Mouse (Mus musculus) neural tube, embryonic 15.5 days (tissue): ENCODE measurements around the gene Aak1. TPM values are rescaled to one million over a fixed set of nuclear protein-coding genes. Genes with fewer than 3 reads are reported as not detected.
"Not testable (repeated sequence)": the region's sequence is repeated elsewhere in the genome, so short reads cannot be mapped to it uniquely, and the experiment has no call there.

Experiments
- ATAC-seq: fragments of 200-750 bp; cut with Nextera tagmentation; 2 replicates; pipeline ENCODE4 v1.8.0; 2017; ENCODE audit warnings: mild to moderate bottlenecking, moderate TSS enrichment, moderate library complexity; ENCODE audit not compliant: low FRiP score
- H3K27ac ChIP-seq: fragments of 300-500 bp; sonication (generic); replicated peaks from 2 replicates; pipeline ENCODE4 v1.5.1; 2015; ENCODE audit warnings: mild to moderate bottlenecking, inconsistent platforms
- H3K27me3 ChIP-seq: fragments of 300-500 bp; sonication (generic); replicated peaks from 2 replicates; pipeline ENCODE4 v1.6.1; 2015; ENCODE audit warnings: inconsistent platforms
- H3K36me3 ChIP-seq: fragments of 300-500 bp; sonication (generic); 2 replicates; pipeline ENCODE4 v1.6.1; 2015; ENCODE audit warnings: inconsistent platforms
- H3K4me1 ChIP-seq: fragments of 300-500 bp; sonication (generic); 2 replicates; pipeline ENCODE4 v1.6.1; 2015; ENCODE audit warnings: inconsistent platforms
- H3K4me2 ChIP-seq: fragments of 300-500 bp; sonication (generic); 2 replicates; pipeline ENCODE4 v1.6.1; 2015; ENCODE audit warnings: inconsistent platforms, mild to moderate bottlenecking, moderate library complexity
- H3K4me3 ChIP-seq: fragments of 300-500 bp; sonication (generic); replicated peaks from 2 replicates; pipeline ENCODE4 v1.5.1; 2015; ENCODE audit warnings: mild to moderate bottlenecking, inconsistent platforms
- H3K9ac ChIP-seq: fragments of 300-500 bp; sonication (generic); replicated peaks from 2 replicates; pipeline ENCODE4 v1.6.1; 2015; ENCODE audit warnings: mild to moderate bottlenecking, inconsistent platforms
- H3K9me3 ChIP-seq: fragments of 300-500 bp; sonication (generic); replicated peaks from 2 replicates; pipeline ENCODE4 v1.6.1; 2016; ENCODE audit warnings: inconsistent platforms
- WGBS: fragments of 180-500 bp; shearing (Covaris S2); methylation state at CpG from one replicate; pipeline ENCODE4 v1.1.7; 2015; ENCODE audit warnings: mixed read lengths; 5-methylcytosine and 5-hydroxymethylcytosine counted together
- polyA plus RNA-seq: library from polyadenylated mRNA; unstranded; fragments of >200 nt; fragmentation: Nextera tagmentation; extraction: Ambion mirVana; gene quantifications from 2 replicates; pipeline ENCODE4 v1.2.1, GENCODE M21; 2015

Gene Aak1
- polyA plus RNA-seq, 1 experiment from 2014 or later = 40.2 TPM

DNA sequence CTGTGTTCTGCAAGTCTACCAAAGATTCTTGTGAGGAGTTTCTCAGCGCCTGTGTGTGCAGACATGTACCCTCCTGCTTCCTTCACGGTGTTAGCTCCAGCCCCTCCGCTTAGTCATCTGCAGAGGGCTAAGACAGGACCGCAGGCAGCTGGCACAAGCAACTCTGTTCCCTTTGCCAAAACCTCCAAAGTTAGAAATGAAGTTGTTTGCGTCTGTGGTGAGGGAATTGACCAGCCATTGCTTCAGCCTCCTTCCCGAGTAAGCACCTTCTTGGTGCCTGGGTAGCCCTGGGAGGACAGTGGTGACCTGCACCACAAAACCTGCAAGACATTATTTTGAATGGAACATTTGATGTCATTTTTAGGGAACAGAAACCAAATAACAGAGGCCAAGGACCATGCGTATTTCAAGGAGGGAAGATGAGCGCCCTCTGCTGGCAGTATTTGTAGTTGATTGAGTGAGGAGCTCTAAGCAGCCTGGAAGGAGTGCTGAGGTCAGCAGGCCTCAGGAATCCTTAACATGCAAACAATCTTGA is 153.3 kb downstream of the Aak1 start:
- Histone ChIP-seq H3K27ac (0 out of 2 replicates have a peak overlapping the region, but pooled peaks have one; percentile 23), H3K27me3 (no peaks in the 10 kb centered on the region), H3K4me3 (no peak overlapping the region), H3K36me3 (peaks cover 6% of the 10 kb centered on the region; the same call in 1 of the 2 replicates), H3K4me1 (no peaks in the 10 kb centered on the region; the same call in 1 of the 2 replicates), H3K9me3 (no peaks in the 10 kb centered on the region), H3K9ac (no peak overlapping the region), H3K4me2 (no peak overlapping the region)
- ATAC-seq = no peak
- 51% methylated on average over 8 of the region's 8 CpGs for WGBS

DNA sequence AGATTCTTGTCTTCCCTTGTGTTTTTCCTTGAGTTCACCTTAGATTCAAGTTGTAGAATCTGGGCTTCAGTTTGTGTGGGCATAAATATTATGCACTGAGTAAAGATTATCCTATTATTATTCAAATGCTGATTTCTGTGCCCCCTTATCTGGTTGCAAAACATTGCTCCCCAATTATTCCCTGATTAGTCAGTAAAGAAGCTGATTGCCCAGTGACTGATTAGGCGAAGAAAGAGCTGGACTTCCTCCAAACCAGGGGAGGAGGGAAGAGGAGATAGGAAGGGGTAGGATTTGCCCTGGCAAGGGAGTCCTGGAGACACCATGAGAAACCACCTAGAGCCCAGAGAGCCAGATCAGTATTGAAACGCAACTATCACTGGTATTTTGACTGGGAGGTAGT is 154.8 kb downstream of the Aak1 start:
- no peak for ATAC-seq
- no peaks in the 10 kb centered on the region for H3K27me3 ChIP-seq
- no peaks in the 10 kb centered on the region for H3K9me3 ChIP-seq
- H3K27ac ChIP-seq = no peak overlapping the region
- 73% methylated on average over 2 of the region's 2 CpGs for WGBS
- no peaks in the 10 kb centered on the region for H3K36me3 ChIP-seq
- H3K4me1 ChIP-seq = peaks cover 2% of the 10 kb centered on the region
- no peak overlapping the region for H3K4me3 ChIP-seq
- H3K4me2 ChIP-seq = no peak overlapping the region
- no peak overlapping the region for H3K9ac ChIP-seq

- no peak overlapping the region for H3K4me3 ChIP-seq
- no peaks in the 10 kb centered on the region for H3K36me3 ChIP-seq
- no peak overlapping the region for H3K27ac ChIP-seq
- no peak overlapping the region for H3K9ac ChIP-seq
- ATAC-seq = no peak
- peaks cover 11% of the 10 kb centered on the region for H3K4me1 ChIP-seq
- no peaks in the 10 kb centered on the region for H3K9me3 ChIP-seq
- no peaks in the 10 kb centered on the region for H3K27me3 ChIP-seq
- H3K4me2 ChIP-seq = no peak overlapping the region
Observed at GRCm38 (mm10) chr6:87005577-87005976, 156.3 kb downstream of the Aak1 start.

- WGBS = 79% methylated on average over 6 of the region's 6 CpGs
- no peaks in the 10 kb centered on the region for H3K36me3 ChIP-seq
- no peaks in the 10 kb centered on the region for H3K9me3 ChIP-seq
- no peaks in the 10 kb centered on the region for H3K27me3 ChIP-seq
- peak within 1 kb of the TSS; percentile 62 for H3K4me2 ChIP-seq
- H3K4me1 ChIP-seq = peaks cover 25% of the 10 kb centered on the region
- H3K4me3 ChIP-seq = peak within 1 kb of the TSS; percentile 81
- H3K27ac ChIP-seq = peak within 1 kb of the TSS; percentile 89
- peak within 1 kb of the TSS; percentile 99 for H3K9ac ChIP-seq
- ATAC-seq = no peak
Observed at GRCm38 (mm10) chr6:87008887-87009286, 159.6 kb downstream of the Aak1 start, which contains the start of gene Nfu1. Gene Nfu1 (plus strand): TSS chr6:87009236.

- H3K4me3 ChIP-seq = peak overlapping the region; percentile 81
- ATAC-seq = peak; percentile 98
- H3K9ac ChIP-seq = peak overlapping the region; percentile 99
- H3K4me2 ChIP-seq = peak overlapping the region; percentile 62
- under 1% methylated on average over 36 of the region's 36 CpGs for WGBS
- no peaks in the 10 kb centered on the region for H3K27me3 ChIP-seq
- no peaks in the 10 kb centered on the region for H3K9me3 ChIP-seq
- H3K36me3 ChIP-seq = peaks cover 5% of the 10 kb centered on the region; the same call in 1 of the 2 replicates
- H3K27ac ChIP-seq = peak overlapping the region; percentile 89
- H3K4me1 ChIP-seq = peaks cover 25% of the 10 kb centered on the region
Observed at GRCm38 (mm10) chr6:87009692-87010328, 160.5 kb downstream of the Aak1 start.

- Histone ChIP-seq H3K27me3 (no peaks in the 10 kb centered on the region), H3K4me1 (0 out of 2 replicates have a peak, but pooled peaks cover 2% of the 10 kb centered on the region), H3K36me3 (peaks cover 64% of the 10 kb centered on the region), H3K27ac (no peak overlapping the region), H3K9me3 (no peaks in the 10 kb centered on the region), H3K4me2 (no peak overlapping the region), H3K4me3 (no peak overlapping the region), H3K9ac (no peak overlapping the region)
- 56% methylated on average over 4 of the region's 4 CpGs for WGBS
- no peak for ATAC-seq
Observed at GRCm38 (mm10) chr6:87016916-87017315, 167.6 kb downstream of the Aak1 start.

- 93% methylated on average over 8 of the region's 8 CpGs for WGBS
- Histone ChIP-seq H3K36me3 (peaks cover 77% of the 10 kb centered on the region), H3K27me3 (no peaks in the 10 kb centered on the region), H3K27ac (no peak overlapping the region), H3K4me3 (no peak overlapping the region), H3K9ac (no peak overlapping the region), H3K9me3 (no peaks in the 10 kb centered on the region), H3K4me1 (no peaks in the 10 kb centered on the region), H3K4me2 (no peak overlapping the region)
- ATAC-seq = no peak
Observed at GRCm38 (mm10) chr6:87018874-87019273, 169.6 kb downstream of the Aak1 start.

GRCm38 (mm10) chr6:87021791-87022190 is 172.5 kb downstream of the Aak1 start:
- no peak overlapping the region for H3K4me3 ChIP-seq
- no peaks in the 10 kb centered on the region for H3K27me3 ChIP-seq
- H3K9me3 ChIP-seq = no peaks in the 10 kb centered on the region
- H3K4me2 ChIP-seq = no peak overlapping the region
- peaks cover 84% of the 10 kb centered on the region for H3K36me3 ChIP-seq
- no peaks in the 10 kb centered on the region for H3K4me1 ChIP-seq
- ATAC-seq = no peak
- no peak overlapping the region for H3K9ac ChIP-seq
- no peak overlapping the region for H3K27ac ChIP-seq
- 98% methylated on average over 12 of the region's 12 CpGs for WGBS

DNA sequence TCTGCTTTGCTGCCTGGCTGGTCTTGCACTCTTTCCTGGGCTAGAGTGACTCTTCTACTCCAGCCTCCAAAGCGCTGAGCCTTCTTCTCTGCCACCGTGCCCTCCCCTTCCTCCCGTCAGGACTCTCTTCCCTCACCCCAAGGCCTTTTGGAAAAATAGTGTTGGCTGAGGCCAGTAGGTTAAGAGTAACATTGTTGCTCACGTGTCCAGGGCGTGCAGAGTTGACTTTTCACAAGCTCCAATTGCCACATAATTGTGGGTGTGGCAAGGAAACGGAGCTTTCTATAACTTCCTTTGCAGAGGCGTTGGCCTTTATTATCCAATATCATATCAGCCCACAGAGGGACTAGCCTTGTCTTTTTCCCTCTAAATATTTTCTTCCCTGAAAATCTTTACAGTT is 177.7 kb downstream of the Aak1 start:
- no peak for ATAC-seq
- no peaks in the 10 kb centered on the region for H3K9me3 ChIP-seq
- H3K4me2 ChIP-seq = no peak overlapping the region
- H3K9ac ChIP-seq = no peak overlapping the region
- no peaks in the 10 kb centered on the region for H3K4me1 ChIP-seq
- no peak overlapping the region for H3K27ac ChIP-seq
- 85% methylated on average over 7 of the region's 7 CpGs for WGBS
- H3K36me3 ChIP-seq = peaks cover 68% of the 10 kb centered on the region
- no peaks in the 10 kb centered on the region for H3K27me3 ChIP-seq
- no peak overlapping the region for H3K4me3 ChIP-seq

GRCm38 (mm10) chr6:87028881-87029280 is 179.6 kb downstream of the Aak1 start:
- ATAC-seq = no peak
- H3K36me3 ChIP-seq = peaks cover 55% of the 10 kb centered on the region
- H3K4me2 ChIP-seq = no peak overlapping the region

GRCm38 (mm10) chr6:87031310-87031709 is 182.0 kb downstream of the Aak1 start:
- H3K27me3 ChIP-seq, H3K4me3 ChIP-seq, H3K27ac ChIP-seq, H3K9ac ChIP-seq, H3K9me3 ChIP-seq, H3K4me2 ChIP-seq, ATAC-seq, H3K4me1 ChIP-seq: not testable (repeated sequence)
- 44% methylated on average over 7 of the region's 7 CpGs for WGBS
- H3K36me3 ChIP-seq = peaks cover 33% of the 10 kb centered on the region

More at GRCm38 (mm10) chr6:87028881-87029280, 179.6 kb downstream of the Aak1 start:
- no peaks in the 10 kb centered on the region for H3K27me3 ChIP-seq
- H3K9ac ChIP-seq = no peak overlapping the region
- no peaks in the 10 kb centered on the region for H3K4me1 ChIP-seq
- H3K27ac ChIP-seq = no peak overlapping the region
- H3K9me3 ChIP-seq = no peaks in the 10 kb centered on the region
- H3K4me3 ChIP-seq = no peak overlapping the region

- ATAC-seq = no peak
- no peak overlapping the region for H3K27ac ChIP-seq
- H3K9me3 ChIP-seq = no peaks in the 10 kb centered on the region
- no peaks in the 10 kb centered on the region for H3K27me3 ChIP-seq
- H3K4me1 ChIP-seq = no peaks in the 10 kb centered on the region
- H3K9ac ChIP-seq = no peak overlapping the region
- H3K4me3 ChIP-seq = no peak overlapping the region
- H3K4me2 ChIP-seq = no peak overlapping the region
- peaks cover 25% of the 10 kb centered on the region for H3K36me3 ChIP-seq
- WGBS = 97% methylated on average over 3 of the region's 3 CpGs
Observed at GRCm38 (mm10) chr6:87032401-87032800, 183.1 kb downstream of the Aak1 start.
